Mouse (Mus musculus) forebrain, postnatal 0 days (tissue): ENCODE measurements at regions not wholly inside any gene's neighbourhood (a gene's known extent, or its start where the extent isn't known, plus 50 kb on each side); places are given as distances from the start of the nearest gene placed in this dataset.
A peak's percentile ranks its signal among the peaks of the same experiment; 100 is the strongest.

Experiments used
- ATAC-seq: fragments of 200-750 bp; cut with Nextera tagmentation; 2 replicates; pipeline ENCODE4 v1.8.0; 2017; ENCODE audit warnings: mild to moderate bottlenecking, moderate library complexity
- DNase-seq: peaks from one replicate; pipeline ENCODE4 v3.0.0-alpha.2; 2015
- H3K27ac ChIP-seq: fragments of 300-500 bp; sonication (generic); 2 replicates; pipeline ENCODE4 v1.5.1; 2014; ENCODE audit warnings: low read depth, mild to moderate bottlenecking, antibody characterized with exemption, low read length, moderate library complexity, mixed read lengths
- H3K27me3 ChIP-seq: fragments of 300-500 bp; sonication (generic); 2 replicates; pipeline ENCODE4 v1.6.1; 2014; ENCODE audit warnings: mild to moderate bottlenecking, low read length, mixed read lengths; ENCODE audit not compliant: insufficient read depth
- H3K36me3 ChIP-seq: fragments of 300-500 bp; sonication (generic); 2 replicates; pipeline ENCODE4 v1.6.1; 2014; ENCODE audit warnings: mild to moderate bottlenecking, moderate library complexity; ENCODE audit not compliant: insufficient read depth
- H3K4me1 ChIP-seq: fragments of 300-500 bp; sonication (generic); 2 replicates; pipeline ENCODE4 v1.6.1; 2014; ENCODE audit warnings: antibody characterized with exemption; ENCODE audit not compliant: insufficient read depth
- H3K4me2 ChIP-seq: fragments of 300-500 bp; sonication (generic); 2 replicates; pipeline ENCODE4 v1.6.1; 2014; ENCODE audit warnings: low read depth, mild to moderate bottlenecking, moderate library complexity
- H3K4me3 ChIP-seq: fragments of 300-500 bp; sonication (generic); 2 replicates; pipeline ENCODE4 v1.5.1; 2014; ENCODE audit warnings: low read depth, low read length, mixed read lengths
- H3K9ac ChIP-seq: fragments of 300-500 bp; sonication (generic); 2 replicates; pipeline ENCODE4 v1.6.1; 2014; ENCODE audit warnings: mild to moderate bottlenecking
- H3K9me3 ChIP-seq: fragments of 300-500 bp; sonication (generic); 2 replicates; pipeline ENCODE4 v1.6.1; 2016; ENCODE audit warnings: low read length
- CTCF ChIP-seq: sonication (generic); IDR thresholded peaks from 2 replicates; pipeline ENCODE4 v1.5.1; 2016; ENCODE audit warnings: antibody characterized with exemption, control low read depth, low read depth
- WGBS: fragments of 180-500 bp; shearing (Covaris S2); extraction: QIAGEN DNeasy Blood & Tissue Kit; methylation state at CpG from one replicate; pipeline ENCODE4 v1.1.7; 2014; 5-methylcytosine and 5-hydroxymethylcytosine counted together

GRCm38 (mm10) chr2:173453569-173454405 lies 68.6 kb upstream of the 1700021F07Rik start:
- ATAC-seq: peak; percentile 29
- no peaks in the 10 kb centered on the region for H3K9me3 ChIP-seq
- H3K4me2 ChIP-seq: no peak overlapping the region
- 67% methylated on average over 14 of the region's 14 CpGs for WGBS
- peak; percentile 66 for TF ChIP-seq CTCF
- H3K9ac ChIP-seq: no peak overlapping the region
- peak; percentile 23 for DNase-seq
- no peak overlapping the region for H3K27ac ChIP-seq
- H3K36me3 ChIP-seq: no peaks in the 10 kb centered on the region
- H3K4me1 ChIP-seq: no peaks in the 10 kb centered on the region
- H3K27me3 ChIP-seq: no peaks in the 10 kb centered on the region
- no peak overlapping the region for H3K4me3 ChIP-seq

- Histone ChIP-seq H3K9me3 (no peaks in the 10 kb centered on the region), H3K4me3 (no peak overlapping the region), H3K4me2 (no peak overlapping the region), H3K36me3 (no peaks in the 10 kb centered on the region), H3K27me3 (no peaks in the 10 kb centered on the region), H3K9ac (no peak overlapping the region), H3K4me1 (no peaks in the 10 kb centered on the region), H3K27ac (no peak overlapping the region)
- no peak for TF ChIP-seq CTCF
- WGBS: 97% methylated on average over 4 of the region's 4 CpGs
- ATAC-seq (no peak), DNase-seq (no peak)
These were observed 67.6 kb upstream of the 1700021F07Rik start for GRCm38 (mm10) chr2:173454741-173455140.

GRCm38 (mm10) chr2:173455216-173455615 lies 67.2 kb upstream of the 1700021F07Rik start:
- Histone ChIP-seq H3K4me1 (no peaks in the 10 kb centered on the region), H3K27ac (no peak overlapping the region), H3K36me3 (no peaks in the 10 kb centered on the region), H3K27me3 (no peaks in the 10 kb centered on the region), H3K9me3 (no peaks in the 10 kb centered on the region), H3K4me3 (no peak overlapping the region), H3K4me2 (no peak overlapping the region), H3K9ac (no peak overlapping the region)
- ATAC-seq (no peak), DNase-seq (no peak)
- 92% methylated on average over 12 of the region's 12 CpGs for WGBS
- no peak for TF ChIP-seq CTCF

GRCm38 (mm10) chr2:173456083-173456482 lies 66.3 kb upstream of the 1700021F07Rik start:
- no peak for ATAC-seq
- Histone ChIP-seq H3K4me3 (no peak overlapping the region), H3K9ac (no peak overlapping the region), H3K27me3 (no peaks in the 10 kb centered on the region), H3K4me1 (no peaks in the 10 kb centered on the region), H3K27ac (no peak overlapping the region), H3K9me3 (no peaks in the 10 kb centered on the region), H3K36me3 (no peaks in the 10 kb centered on the region), H3K4me2 (no peak overlapping the region)
- WGBS: 85% methylated on average over 7 of the region's 7 CpGs
- peak; percentile 30; the same call in 1 of the 2 replicates for TF ChIP-seq CTCF
- DNase-seq: no peak

GRCm38 (mm10) chr2:173456924-173457623 lies 65.3 kb upstream of the 1700021F07Rik start:
- 87% methylated on average over 9 of the region's 9 CpGs for WGBS
- no peak for TF ChIP-seq CTCF

GRCm38 (mm10) chr2:173457624-173458320 lies 64.6 kb upstream of the 1700021F07Rik start:
- Histone ChIP-seq H3K9ac (no peak overlapping the region), H3K4me3 (no peak overlapping the region), H3K4me1 (no peaks in the 10 kb centered on the region), H3K27ac (no peak overlapping the region), H3K9me3 (no peaks in the 10 kb centered on the region), H3K27me3 (no peaks in the 10 kb centered on the region), H3K4me2 (no peak overlapping the region), H3K36me3 (no peaks in the 10 kb centered on the region)
- 91% methylated on average over 18 of the region's 18 CpGs for WGBS
- ATAC-seq (no peak), DNase-seq (no peak)
- TF ChIP-seq CTCF: no peak

More at GRCm38 (mm10) chr2:173456924-173457623, 65.3 kb upstream of the 1700021F07Rik start:
- no peak for ATAC-seq
- DNase-seq: no peak
- no peak overlapping the region for H3K4me2 ChIP-seq
- no peak overlapping the region for H3K27ac ChIP-seq
- no peaks in the 10 kb centered on the region for H3K4me1 ChIP-seq
- H3K9me3 ChIP-seq: no peaks in the 10 kb centered on the region
- no peaks in the 10 kb centered on the region for H3K36me3 ChIP-seq
- H3K9ac ChIP-seq: no peak overlapping the region
- H3K27me3 ChIP-seq: no peaks in the 10 kb centered on the region
- H3K4me3 ChIP-seq: no peak overlapping the region
